Mouse (Mus musculus) embryo, embryonic 10 days (tissue): ENCODE measurements around the gene Corin.
A peak's percentile ranks its signal among the peaks of the same experiment; 100 is the strongest.

Experiments
- DNase-seq: peaks from one replicate; pipeline ENCODE4 v3.0.0-alpha.2; 2015; ENCODE audit warnings: low spot score

The Corin gene

GRCm38 (mm10) chr5:72315282-72315681, 189.0 kb downstream of the Corin start:
- DNase-seq = no peak

GRCm38 (mm10) chr5:72298418-72299104, 205.7 kb downstream of the Corin start:
- DNase-seq = no peak

- DNase-seq = no peak
Observed at GRCm38 (mm10) chr5:72285077-72285476, 219.2 kb downstream of the Corin start.

- peak; percentile 55 for DNase-seq
Observed at GRCm38 (mm10) chr5:72282907-72283306, 221.4 kb downstream of the Corin start.

- peak; percentile 46 for DNase-seq
Observed at GRCm38 (mm10) chr5:72269652-72270051, 234.6 kb downstream of the Corin start.

GRCm38 (mm10) chr5:72269204-72269603, 235.1 kb downstream of the Corin start:
- DNase-seq = no peak

- DNase-seq = no peak
Observed at GRCm38 (mm10) chr5:72266955-72267535, 237.2 kb downstream of the Corin start.

- peak; percentile 49 for DNase-seq
Observed at GRCm38 (mm10) chr5:72264195-72264751, 240.0 kb downstream of the Corin start.

- no peak for DNase-seq
Observed at GRCm38 (mm10) chr5:72261802-72262324, 242.4 kb downstream of the Corin start.

GRCm38 (mm10) chr5:72259298-72259621, 245.0 kb downstream of the Corin start:
- DNase-seq = no peak

- DNase-seq = no peak
Observed at GRCm38 (mm10) chr5:72258409-72259297, 245.6 kb downstream of the Corin start.

GRCm38 (mm10) chr5:72257084-72257483, 247.2 kb downstream of the Corin start:
- no peak for DNase-seq

- DNase-seq = no peak
Observed at GRCm38 (mm10) chr5:72254958-72255357, 249.3 kb downstream of the Corin start.

GRCm38 (mm10) chr5:72250180-72250579, 254.1 kb downstream of the Corin start:
- DNase-seq = no peak
